Mouse (Mus musculus) yolk sac, embryonic 10.5 days (tissue): ENCODE results near the gene Gm20820.
"Not testable (repeated sequence)": the region's sequence is repeated elsewhere in the genome, so short reads cannot be mapped to it uniquely, and the experiment has no call there.

Source experiments
- DNase-seq: peaks from one replicate; pipeline ENCODE4 v3.0.0-alpha.2; 2017; ENCODE audit warnings: low spot score

Gene Gm20820

DNA sequence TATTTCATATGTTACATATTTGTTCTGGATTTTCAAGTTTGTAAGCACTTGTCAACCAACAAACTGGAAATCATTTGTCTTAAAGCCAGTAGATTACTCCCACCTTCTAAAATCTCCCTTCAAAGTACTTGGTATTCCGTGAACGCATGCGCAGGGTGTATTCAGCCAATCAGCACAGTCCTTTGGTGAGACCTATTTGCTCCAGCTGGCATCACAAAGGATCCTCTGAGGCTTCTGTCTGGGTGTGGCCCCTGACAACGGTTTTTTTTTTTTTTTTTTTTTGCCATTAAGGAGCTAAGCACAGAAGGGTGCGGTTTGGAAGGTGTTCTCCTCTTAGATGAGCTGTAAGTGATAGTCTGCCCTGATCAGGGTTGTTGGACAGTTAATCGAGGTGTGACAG lies at the start of gene Gm20820:
Gene Gm20820 (plus strand): TSS at position 301 of the 400 bp plus-strand sequence.
- DNase-seq = not testable (repeated sequence)
